8 mouse cellular contexts compared by ENCODE assay signal in the genomic region with DNA sequence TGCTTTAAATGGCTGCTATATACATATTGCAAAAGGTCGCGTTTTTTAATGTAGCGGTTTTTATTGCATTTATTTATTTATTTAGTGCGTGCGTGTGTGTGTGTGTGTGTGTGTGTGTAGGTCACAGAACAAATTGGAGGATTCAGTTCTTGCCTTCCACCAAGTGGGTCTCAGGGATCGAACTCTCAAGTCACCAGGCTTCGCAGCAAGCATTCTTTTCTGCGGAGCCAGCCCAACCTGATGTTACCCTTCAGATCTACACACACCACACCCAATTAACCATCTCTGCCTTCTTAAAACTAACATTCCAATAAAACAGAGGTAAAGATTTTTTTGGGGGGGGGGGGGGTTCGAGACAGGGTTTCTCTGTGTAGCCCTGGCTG. TPM values are rescaled to one million over a fixed set of nuclear protein-coding genes. Genes with fewer than 3 reads are reported as not detected.
A peak's percentile ranks its signal among the peaks of the same experiment; 100 is the strongest.
DNase-seq lines count a peak whose midpoint lies in the region; ATAC-seq and TF ChIP-seq lines count a peak whose summit lies in the region.

No protein-coding gene starts in this region.

- H3K27ac ChIP-seq in kidney, adult 2 months (ENCODE audit: insufficient read depth, low read depth, low read length) = no peak overlapping the region
- H3K27ac ChIP-seq in bone marrow macrophage, adult 2 months (ENCODE audit: insufficient read depth, low read depth, low read length) = no peak overlapping the region
- peak overlapping the region; percentile 79; the same call in 1 of the 2 replicates for H3K27ac ChIP-seq in hindbrain, embryonic 13.5 days
- no peak overlapping the region for H3K27ac ChIP-seq in midbrain, embryonic 12.5 days (replicated peaks)

- H3K4me1 ChIP-seq in kidney, adult 2 months (ENCODE audit: control insufficient read depth, insufficient read depth, low read length) = no peaks in the 10 kb centered on the region
- H3K4me1 ChIP-seq in bone marrow macrophage, adult 2 months (ENCODE audit: control insufficient read depth, insufficient read depth, low read length) = peaks cover 20% of the 10 kb centered on the region
- peaks cover 31% of the 10 kb centered on the region for H3K4me1 ChIP-seq in hindbrain, embryonic 13.5 days (replicated peaks)
- H3K4me1 ChIP-seq in midbrain, embryonic 12.5 days = peaks cover 17% of the 10 kb centered on the region

- no peak for TF ChIP-seq POLR2A in kidney, adult 2 months (IDR thresholded peaks at IDR 0.05; ENCODE audit: low read depth, low read length)
- no peak for TF ChIP-seq POLR2A in bone marrow macrophage, adult 2 months (IDR thresholded peaks at IDR 0.05; ENCODE audit: borderline replicate concordance, low read depth, low read length)

- H3K9ac ChIP-seq in hindbrain, embryonic 13.5 days = peak overlapping the region; percentile 93; the same call in 1 of the 2 replicates
- peak overlapping the region; percentile 95 for H3K9ac ChIP-seq in midbrain, embryonic 12.5 days (replicated peaks)

- DNase-seq in kidney, adult 2 months = no peak
- DNase-seq in kidney, postnatal 4 days = no peak
- no peak for DNase-seq in gastrocnemius, postnatal 14 days
- no peak for DNase-seq in cerebellum, postnatal 4 days (ENCODE audit: low spot score in 2 of 2)

- peak overlapping the region; percentile 73 for H3K4me3 ChIP-seq in kidney, adult 2 months (ENCODE audit: insufficient read depth, low read depth, low read length)
- peak overlapping the region; percentile 89 for H3K4me3 ChIP-seq in bone marrow macrophage, adult 2 months (ENCODE audit: insufficient read depth, low read length)
- H3K4me3 ChIP-seq in hindbrain, embryonic 13.5 days = peak overlapping the region; percentile 95
- peak overlapping the region; percentile 97 for H3K4me3 ChIP-seq in midbrain, embryonic 12.5 days

- H3K9me3 ChIP-seq in hindbrain, embryonic 13.5 days = no peaks in the 10 kb centered on the region
- H3K9me3 ChIP-seq in midbrain, embryonic 12.5 days = no peaks in the 10 kb centered on the region

- peak overlapping the region; percentile 78 for H3K4me2 ChIP-seq in hindbrain, embryonic 13.5 days
- H3K4me2 ChIP-seq in midbrain, embryonic 12.5 days (replicated peaks) = peak overlapping the region; percentile 85

- 21% methylated on average over 9 of the region's 9 CpGs for WGBS in kidney, adult 2 months
- WGBS in hindbrain, embryonic 13.5 days = 24% methylated on average over 9 of the region's 9 CpGs
- 24% methylated on average over 9 of the region's 9 CpGs for WGBS in midbrain, embryonic 12.5 days

- no peaks in the 10 kb centered on the region for H3K27me3 ChIP-seq in kidney, adult 2 months (replicated peaks; ENCODE audit: control insufficient read depth, insufficient read depth, low read length)
- H3K27me3 ChIP-seq in hindbrain, embryonic 13.5 days = peaks cover 12% of the 10 kb centered on the region
- peaks cover 23% of the 10 kb centered on the region for H3K27me3 ChIP-seq in midbrain, embryonic 12.5 days

- no peaks in the 10 kb centered on the region for H3K36me3 ChIP-seq in kidney, adult 2 months (ENCODE audit: control insufficient read depth, insufficient read depth, low read length)
- peaks cover 9% of the 10 kb centered on the region for H3K36me3 ChIP-seq in hindbrain, embryonic 13.5 days
- peaks cover 14% of the 10 kb centered on the region; the same call in 1 of the 2 replicates for H3K36me3 ChIP-seq in midbrain, embryonic 12.5 days

- intact Hi-C loops in gastrocnemius, postnatal 14 days (cut with DNase I; ENCODE audit: low total_unique reads) = no loop called here

- ATAC-seq in hindbrain, embryonic 13.5 days (ENCODE audit: low FRiP score) = peak; percentile 11
- peak; percentile 38; the same call in 1 of the 2 replicates for ATAC-seq in midbrain, embryonic 12.5 days (ENCODE audit: low FRiP score, low read depth)
- ATAC-seq in CD4-positive, CD25-positive, alpha-beta regulatory T cell, adult 4 months = no peak

- no peak for TF ChIP-seq CTCF in kidney, adult 2 months (conservative IDR thresholded peaks at IDR 0.05; ENCODE audit: insufficient read depth, insufficient read length, low read depth, low read length)
- no peak for TF ChIP-seq CTCF in bone marrow macrophage, adult 2 months (IDR thresholded peaks at IDR 0.05; ENCODE audit: low read depth, low read length)

RNA-seq across cellular contexts. Expression of a gene that starts 0.3 kb away (rescaled TPM):
- 60.8 and 64.8 TPM in 2 replicates for polyA plus RNA-seq in kidney, adult 2 months (2012; rRNA removed)
- 13.5 and 16.7 TPM in 2 replicates for polyA plus RNA-seq in bone marrow macrophage, adult 2 months (2012; ENCODE audit: insufficient read depth, insufficient read length, missing spikeins)
- polyA plus RNA-seq in hindbrain, embryonic 13.5 days (2015; fragmentation: Nextera tagmentation; extraction: Ambion mirVana) = 22.8 and 23.7 TPM in 2 replicates
- 41.4 and 47.5 TPM in 2 replicates for polyA plus RNA-seq in midbrain, embryonic 12.5 days (2016; fragmentation: Nextera tagmentation; extraction: Ambion mirVana)
- 10 to 100 TPM; 24.0 to 27.1 TPM for total RNA-seq in gastrocnemius, postnatal 14 days (2021)
- 1 to 10 TPM; 3.1 to 3.3 TPM for polyA plus RNA-seq in CD4-positive, CD25-positive, alpha-beta regulatory T cell, adult 4 months (2017; shearing (Covaris generic))

RNA-seq across cellular contexts. Expression of a gene that starts 8.9 kb away (rescaled TPM):
- 0.01 and 0.02 TPM in 2 replicates for polyA plus RNA-seq in kidney, adult 2 months (2012; rRNA removed)
- not detected in 2 replicates for polyA plus RNA-seq in bone marrow macrophage, adult 2 months (2012; ENCODE audit: insufficient read depth, insufficient read length, missing spikeins)
- polyA plus RNA-seq in hindbrain, embryonic 13.5 days (2015; fragmentation: Nextera tagmentation; extraction: Ambion mirVana) = 2.3 and 2.6 TPM in 2 replicates
- 0.24 and 0.33 TPM in 2 replicates for polyA plus RNA-seq in midbrain, embryonic 12.5 days (2016; fragmentation: Nextera tagmentation; extraction: Ambion mirVana)
- total RNA-seq in gastrocnemius, postnatal 14 days (2021) = under 1 TPM; 0.09 to 0.25 TPM
- polyA plus RNA-seq in CD4-positive, CD25-positive, alpha-beta regulatory T cell, adult 4 months (2017; shearing (Covaris generic)) = not detected
